Mouse (Mus musculus): ENCODE data around the gene Cep63. TPM values are rescaled to one million over a fixed set of nuclear protein-coding genes. Genes with fewer than 3 reads are reported as not detected.

Cep63 gene
- polyA plus RNA-seq, 1 experiment from 2014 or later = 57.1 TPM

DNA sequence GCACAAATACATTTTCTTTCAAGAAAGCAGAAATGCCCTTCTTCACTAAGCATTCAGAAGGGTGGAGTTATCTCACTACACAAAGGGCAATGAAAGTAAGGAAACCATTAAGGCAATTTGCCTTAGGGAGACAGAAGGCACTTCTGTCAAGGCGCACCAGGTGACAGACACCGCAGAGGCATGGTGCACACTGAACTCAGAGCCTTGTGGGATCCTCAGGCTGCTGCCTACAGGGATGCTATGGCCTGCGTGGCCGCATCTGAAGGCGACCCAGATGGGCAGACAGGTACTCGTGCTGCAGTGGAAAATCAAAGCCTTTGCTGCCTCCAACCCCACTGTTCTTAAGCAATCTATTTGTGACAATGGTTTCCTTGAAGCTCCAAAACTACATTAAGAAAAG lies 21.2 kb downstream of the Cep63 start:
- DNase-seq (ENCODE audit: low spot score) = no peak
- WGBS = 82% methylated on average over 6 of the region's 6 CpGs
- no peak overlapping the region for H3K27ac ChIP-seq (ENCODE audit: low read depth, low read length)
- H3K4me2 ChIP-seq (replicated peaks; ENCODE audit: low read depth, low read length) = no peak overlapping the region
- H3K4me3 ChIP-seq (ENCODE audit: low read depth, low read length) = no peak overlapping the region
- no peaks in the 10 kb centered on the region for H3K4me1 ChIP-seq (replicated peaks; ENCODE audit: control insufficient read depth, insufficient read depth, low read length)
- ATAC-seq (ENCODE audit: low FRiP score) = no peak
- H3K9ac ChIP-seq (ENCODE audit: low read depth, low read length) = no peak overlapping the region
- H3K9me3 ChIP-seq (ENCODE audit: control insufficient read depth, low read length) = no peaks in the 10 kb centered on the region
- no peaks in the 10 kb centered on the region for H3K27me3 ChIP-seq (ENCODE audit: control insufficient read depth, insufficient read depth, low read length)
- no peaks in the 10 kb centered on the region for H3K36me3 ChIP-seq (ENCODE audit: control insufficient read depth, insufficient read depth, low read length)

DNA sequence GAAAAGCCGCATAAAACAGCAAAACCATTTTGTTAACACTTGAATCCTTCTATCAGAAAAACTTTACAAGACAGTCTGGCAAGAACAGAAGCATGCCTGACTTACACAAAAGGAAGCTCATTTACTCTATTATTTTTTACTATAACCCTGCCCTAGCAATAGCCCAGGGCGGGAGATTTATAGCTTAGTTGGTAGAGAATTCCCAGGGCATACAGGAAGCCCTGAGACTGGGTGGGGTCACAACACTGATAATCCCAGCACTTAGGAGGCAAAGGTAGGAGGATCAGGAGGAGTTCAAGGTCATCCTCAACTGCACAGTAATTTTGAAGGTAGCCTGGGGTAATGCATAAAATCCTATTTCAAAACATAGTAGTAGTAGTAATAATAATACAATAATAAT lies 24.7 kb downstream of the Cep63 start:
- 88% methylated on average over 2 of the region's 2 CpGs for WGBS
- Histone ChIP-seq H3K9ac (ENCODE audit: low read depth, low read length) (no peak overlapping the region), H3K36me3 (ENCODE audit: control insufficient read depth, insufficient read depth, low read length) (no peaks in the 10 kb centered on the region), H3K9me3 (ENCODE audit: control insufficient read depth, low read length) (no peaks in the 10 kb centered on the region), H3K27ac (ENCODE audit: low read depth, low read length) (no peak overlapping the region), H3K4me1 (replicated peaks; ENCODE audit: control insufficient read depth, insufficient read depth, low read length) (no peaks in the 10 kb centered on the region), H3K27me3 (ENCODE audit: control insufficient read depth, insufficient read depth, low read length) (no peaks in the 10 kb centered on the region), H3K4me2 (replicated peaks; ENCODE audit: low read depth, low read length) (no peak overlapping the region), H3K4me3 (ENCODE audit: low read depth, low read length) (no peak overlapping the region)
- no peak for ATAC-seq (ENCODE audit: low FRiP score)
- DNase-seq (ENCODE audit: low spot score) = no peak

DNA sequence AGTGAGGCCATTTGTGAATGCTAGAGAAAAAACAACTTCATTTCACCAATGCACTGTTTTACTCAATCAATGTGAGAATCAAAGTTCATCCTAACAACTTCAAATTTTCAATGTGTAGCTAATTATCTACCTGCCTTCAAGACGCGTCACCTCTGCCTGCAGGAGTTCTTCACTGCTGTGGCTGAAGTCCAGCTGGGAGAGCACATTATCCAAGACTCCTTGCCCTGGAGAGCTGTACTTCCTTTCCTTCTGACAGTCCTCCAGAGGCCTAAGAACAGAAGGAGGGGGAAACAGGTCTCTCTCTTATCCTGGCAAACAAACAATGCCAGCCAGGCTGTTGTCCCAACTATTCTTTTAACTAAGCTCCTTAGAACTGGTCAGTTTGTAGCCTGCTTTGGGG lies 25.1 kb downstream of the Cep63 start:
- Histone ChIP-seq H3K4me2 (replicated peaks; ENCODE audit: low read depth, low read length) (no peak overlapping the region), H3K4me1 (replicated peaks; ENCODE audit: control insufficient read depth, insufficient read depth, low read length) (no peaks in the 10 kb centered on the region), H3K9ac (ENCODE audit: low read depth, low read length) (no peak overlapping the region), H3K27me3 (ENCODE audit: control insufficient read depth, insufficient read depth, low read length) (no peaks in the 10 kb centered on the region), H3K27ac (ENCODE audit: low read depth, low read length) (no peak overlapping the region), H3K9me3 (ENCODE audit: control insufficient read depth, low read length) (no peaks in the 10 kb centered on the region), H3K36me3 (ENCODE audit: control insufficient read depth, insufficient read depth, low read length) (no peaks in the 10 kb centered on the region), H3K4me3 (ENCODE audit: low read depth, low read length) (no peak overlapping the region)
- DNase-seq (ENCODE audit: low spot score) (no peak), ATAC-seq (ENCODE audit: low FRiP score) (no peak)
- 92% methylated on average over 2 of the region's 2 CpGs for WGBS

GRCm38 (mm10) chr9:102595662-102596436 lies 30.5 kb downstream of the Cep63 start:
- ATAC-seq (ENCODE audit: low FRiP score) = no peak
- DNase-seq (ENCODE audit: low spot score) = no peak
- 84% methylated on average over 8 of the region's 8 CpGs for WGBS
- no peaks in the 10 kb centered on the region for H3K9me3 ChIP-seq (ENCODE audit: control insufficient read depth, low read length)
- H3K36me3 ChIP-seq (ENCODE audit: control insufficient read depth, insufficient read depth, low read length) = no peaks in the 10 kb centered on the region
- H3K4me2 ChIP-seq (replicated peaks; ENCODE audit: low read depth, low read length) = no peak overlapping the region
- no peak overlapping the region for H3K9ac ChIP-seq (ENCODE audit: low read depth, low read length)
- H3K27me3 ChIP-seq (ENCODE audit: control insufficient read depth, insufficient read depth, low read length) = no peaks in the 10 kb centered on the region
- H3K27ac ChIP-seq (ENCODE audit: low read depth, low read length) = no peak overlapping the region
- H3K4me1 ChIP-seq (replicated peaks; ENCODE audit: control insufficient read depth, insufficient read depth, low read length) = no peaks in the 10 kb centered on the region
- no peak overlapping the region for H3K4me3 ChIP-seq (ENCODE audit: low read depth, low read length)

DNA sequence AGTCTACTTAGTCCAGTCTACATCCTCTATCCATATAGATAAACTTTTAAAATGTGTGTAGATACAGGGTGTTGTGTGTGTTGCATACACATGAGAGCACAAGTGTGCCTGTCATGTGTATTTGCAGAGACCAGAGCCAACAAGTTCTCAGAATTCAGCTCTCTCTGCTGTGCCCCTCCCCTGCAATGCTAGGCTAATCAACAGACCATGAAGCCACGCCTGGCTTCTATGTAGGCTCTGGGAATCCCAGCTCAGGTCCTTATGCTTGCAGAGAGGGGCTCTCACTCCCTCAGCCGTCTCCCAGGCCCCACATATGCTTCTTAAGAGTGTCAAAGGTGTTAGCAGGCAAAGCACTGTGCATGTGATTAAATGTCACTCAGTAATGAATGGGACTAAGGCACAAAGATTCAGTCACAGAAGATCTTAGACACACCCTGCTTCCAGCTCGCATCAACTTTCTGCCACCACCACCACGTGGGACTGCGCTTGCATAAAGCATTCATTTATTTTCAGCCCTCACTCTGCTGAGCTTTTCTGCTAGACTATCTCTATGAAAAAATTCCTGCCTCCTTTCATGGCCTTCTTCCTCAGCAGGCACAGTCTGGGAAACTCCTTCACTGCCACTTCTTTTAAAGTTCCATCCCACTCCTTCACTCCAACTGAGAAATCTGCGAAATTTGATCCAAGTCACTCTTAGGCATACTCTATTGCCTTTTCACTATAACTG lies 31.5 kb downstream of the Cep63 start:
- no peaks in the 10 kb centered on the region for H3K27me3 ChIP-seq (ENCODE audit: control insufficient read depth, insufficient read depth, low read length)
- no peak overlapping the region for H3K27ac ChIP-seq (ENCODE audit: low read depth, low read length)
- DNase-seq (ENCODE audit: low spot score) (peak; percentile 7), ATAC-seq (ENCODE audit: low FRiP score) (no peak)
- H3K4me2 ChIP-seq (replicated peaks; ENCODE audit: low read depth, low read length) = no peak overlapping the region
- no peaks in the 10 kb centered on the region for H3K36me3 ChIP-seq (ENCODE audit: control insufficient read depth, insufficient read depth, low read length)
- no peaks in the 10 kb centered on the region for H3K4me1 ChIP-seq (replicated peaks; ENCODE audit: control insufficient read depth, insufficient read depth, low read length)
- no peaks in the 10 kb centered on the region for H3K9me3 ChIP-seq (ENCODE audit: control insufficient read depth, low read length)
- WGBS = 58% methylated on average over 6 of the region's 6 CpGs
- no peak overlapping the region for H3K4me3 ChIP-seq (ENCODE audit: low read depth, low read length)
- no peak overlapping the region for H3K9ac ChIP-seq (ENCODE audit: low read depth, low read length)

DNA sequence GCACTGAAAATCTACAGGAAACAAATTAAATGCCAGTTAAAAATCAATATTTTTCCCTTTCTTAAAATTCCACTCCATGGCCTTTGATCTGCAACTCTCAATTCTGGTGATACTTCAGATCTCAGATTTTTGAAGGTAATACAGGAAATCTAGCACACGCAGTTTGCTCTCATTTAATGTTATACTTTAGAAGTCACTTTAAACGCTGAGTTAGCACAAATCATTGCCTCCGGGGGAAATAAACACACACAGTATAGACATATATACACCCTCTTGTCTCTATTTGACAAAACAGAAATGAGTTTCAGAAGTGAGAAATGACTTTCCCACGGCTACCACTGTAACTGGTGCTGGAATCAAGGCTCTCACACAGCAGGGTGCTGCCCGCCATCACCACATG lies 39.0 kb downstream of the Cep63 start:
- H3K36me3 ChIP-seq (ENCODE audit: control insufficient read depth, insufficient read depth, low read length) = 0 out of 2 replicates have a peak, but pooled peaks cover 3% of the 10 kb centered on the region
- H3K9ac ChIP-seq (ENCODE audit: low read depth, low read length) = no peak overlapping the region
- no peaks in the 10 kb centered on the region for H3K4me1 ChIP-seq (replicated peaks; ENCODE audit: control insufficient read depth, insufficient read depth, low read length)
- DNase-seq (ENCODE audit: low spot score) (no peak), ATAC-seq (ENCODE audit: low FRiP score) (no peak)
- H3K27me3 ChIP-seq (ENCODE audit: control insufficient read depth, insufficient read depth, low read length) = no peaks in the 10 kb centered on the region
- H3K9me3 ChIP-seq (ENCODE audit: control insufficient read depth, low read length) = no peaks in the 10 kb centered on the region
- no peak overlapping the region for H3K4me3 ChIP-seq (ENCODE audit: low read depth, low read length)
- no peak overlapping the region for H3K4me2 ChIP-seq (replicated peaks; ENCODE audit: low read depth, low read length)
- H3K27ac ChIP-seq (ENCODE audit: low read depth, low read length) = no peak overlapping the region
- WGBS = 72% methylated on average over 5 of the region's 5 CpGs

GRCm38 (mm10) chr9:102581921-102582469 lies 44.3 kb downstream of the Cep63 start:
- ATAC-seq (ENCODE audit: low FRiP score) = no peak
- 85% methylated on average over 12 of the region's 12 CpGs for WGBS
- Histone ChIP-seq H3K27me3 (ENCODE audit: control insufficient read depth, insufficient read depth, low read length) (no peaks in the 10 kb centered on the region), H3K36me3 (ENCODE audit: control insufficient read depth, insufficient read depth, low read length) (0 out of 2 replicates have a peak, but pooled peaks cover 3% of the 10 kb centered on the region), H3K4me2 (replicated peaks; ENCODE audit: low read depth, low read length) (no peak overlapping the region), H3K27ac (ENCODE audit: low read depth, low read length) (no peak overlapping the region), H3K4me1 (replicated peaks; ENCODE audit: control insufficient read depth, insufficient read depth, low read length) (no peaks in the 10 kb centered on the region), H3K9ac (ENCODE audit: low read depth, low read length) (no peak overlapping the region), H3K9me3 (ENCODE audit: control insufficient read depth, low read length) (no peaks in the 10 kb centered on the region), H3K4me3 (ENCODE audit: low read depth, low read length) (no peak overlapping the region)
- no peak for DNase-seq (ENCODE audit: low spot score)

DNA sequence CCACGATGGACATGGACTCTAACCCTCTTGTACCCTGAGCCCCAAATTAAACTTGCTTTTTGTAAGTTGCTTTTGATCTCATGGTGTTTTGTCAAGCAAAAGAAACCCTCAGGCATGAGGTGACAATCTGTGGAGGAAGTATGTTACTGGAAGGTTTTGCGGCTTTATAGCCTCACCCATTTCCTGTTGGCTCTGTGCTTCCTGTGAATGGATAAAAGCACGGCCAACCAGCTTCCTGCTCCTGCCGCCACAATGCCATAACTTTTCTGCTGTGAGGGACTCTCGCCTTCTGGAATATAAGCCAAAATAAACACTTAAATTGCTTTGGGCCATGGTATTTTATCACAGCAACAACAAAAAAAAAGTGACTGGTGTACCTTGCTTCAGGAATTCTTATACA lies 48.9 kb downstream of the Cep63 start:
- Histone ChIP-seq H3K27me3 (ENCODE audit: control insufficient read depth, insufficient read depth, low read length) (no peaks in the 10 kb centered on the region), H3K4me3 (ENCODE audit: low read depth, low read length) (no peak overlapping the region), H3K36me3 (ENCODE audit: control insufficient read depth, insufficient read depth, low read length) (no peaks in the 10 kb centered on the region), H3K4me2 (replicated peaks; ENCODE audit: low read depth, low read length) (no peak overlapping the region), H3K9me3 (ENCODE audit: control insufficient read depth, low read length) (no peaks in the 10 kb centered on the region), H3K27ac (ENCODE audit: low read depth, low read length) (no peak overlapping the region), H3K4me1 (replicated peaks; ENCODE audit: control insufficient read depth, insufficient read depth, low read length) (no peaks in the 10 kb centered on the region), H3K9ac (ENCODE audit: low read depth, low read length) (no peak overlapping the region)
- ATAC-seq (ENCODE audit: low FRiP score) (no peak), DNase-seq (ENCODE audit: low spot score) (no peak)
- 78% methylated on average over 5 of the region's 5 CpGs for WGBS

Data from hindbrain, embryonic 11.5 days (tissue).